Mouse (Mus musculus): ENCODE data around the gene Pwwp2b. TPM values are rescaled to one million over a fixed set of nuclear protein-coding genes. Genes with fewer than 3 reads are reported as not detected.

Pwwp2b gene
- polyA plus RNA-seq, 1 experiment from 2014 or later, result 4.3 TPM

GRCm38 (mm10) chr7:139249406-139250210 lies 1.3 kb downstream of the Pwwp2b start:
- ATAC-seq (ENCODE audit: low FRiP score), result no peak
- Histone ChIP-seq H3K9me3 (replicated peaks) (no peaks in the 10 kb centered on the region), H3K27ac (no peak overlapping the region), H3K36me3 (no peaks in the 10 kb centered on the region), H3K9ac (0 out of 2 replicates have a peak overlapping the region, but pooled peaks have one; percentile 76), H3K4me2 (replicated peaks) (peak overlapping the region; percentile 95), H3K27me3 (peaks cover 54% of the 10 kb centered on the region), H3K4me3 (peak overlapping the region; percentile 64; the same call in 1 of the 2 replicates), H3K4me1 (peaks cover 43% of the 10 kb centered on the region)
- 41% methylated on average over 7 of the region's 7 CpGs for whole genome bisulfite sequencing

GRCm38 (mm10) chr7:139251881-139252301 lies 3.6 kb downstream of the Pwwp2b start:
- no peak overlapping the region for H3K9ac ChIP-seq
- WGBS, result 82% methylated on average over 5 of the region's 5 CpGs
- H3K27ac ChIP-seq, result no peak overlapping the region
- ATAC-seq (ENCODE audit: low FRiP score), result peak; percentile 21; the same call in 1 of the 2 replicates
- peaks cover 43% of the 10 kb centered on the region for H3K4me1 ChIP-seq
- no peak overlapping the region for H3K4me2 ChIP-seq (replicated peaks)
- H3K27me3 ChIP-seq, result peaks cover 40% of the 10 kb centered on the region
- H3K9me3 ChIP-seq (replicated peaks), result no peaks in the 10 kb centered on the region
- H3K4me3 ChIP-seq, result no peak overlapping the region
- peaks cover 4% of the 10 kb centered on the region; the same call in 1 of the 2 replicates for H3K36me3 ChIP-seq

- Histone ChIP-seq H3K4me1 (peaks cover 36% of the 10 kb centered on the region), H3K27me3 (peaks cover 33% of the 10 kb centered on the region)
- 88% methylated on average over 7 of the region's 7 CpGs for WGBS
Measured at GRCm38 (mm10) chr7:139252566-139252965, 4.3 kb downstream of the Pwwp2b start.

GRCm38 (mm10) chr7:139252986-139253385 lies 4.7 kb downstream of the Pwwp2b start:
- H3K27ac ChIP-seq, result no peak overlapping the region
- H3K27me3 ChIP-seq, result peaks cover 30% of the 10 kb centered on the region
- no peak for ATAC-seq (ENCODE audit: low FRiP score)

More at GRCm38 (mm10) chr7:139252566-139252965, 4.3 kb downstream of the Pwwp2b start:
- H3K9ac ChIP-seq, result no peak overlapping the region
- no peak overlapping the region for H3K27ac ChIP-seq
- peaks cover 4% of the 10 kb centered on the region; the same call in 1 of the 2 replicates for H3K36me3 ChIP-seq
- H3K4me2 ChIP-seq (replicated peaks), result no peak overlapping the region
- H3K9me3 ChIP-seq (replicated peaks), result no peaks in the 10 kb centered on the region
- no peak for ATAC-seq (ENCODE audit: low FRiP score)
- no peak overlapping the region for H3K4me3 ChIP-seq

GRCm38 (mm10) chr7:139253462-139253861 lies 5.2 kb downstream of the Pwwp2b start:
- ATAC-seq (ENCODE audit: low FRiP score), result no peak
- H3K36me3 ChIP-seq, result peaks cover 4% of the 10 kb centered on the region; the same call in 1 of the 2 replicates
- H3K4me1 ChIP-seq, result peaks cover 32% of the 10 kb centered on the region
- no peak overlapping the region for H3K27ac ChIP-seq
- no peaks in the 10 kb centered on the region for H3K9me3 ChIP-seq (replicated peaks)
- no peak overlapping the region for H3K9ac ChIP-seq
- WGBS, result 69% methylated on average over 3 of the region's 3 CpGs
- H3K27me3 ChIP-seq, result peaks cover 28% of the 10 kb centered on the region
- H3K4me3 ChIP-seq, result no peak overlapping the region
- no peak overlapping the region for H3K4me2 ChIP-seq (replicated peaks)

More at GRCm38 (mm10) chr7:139252986-139253385, 4.7 kb downstream of the Pwwp2b start:
- H3K9me3 ChIP-seq (replicated peaks), result no peaks in the 10 kb centered on the region
- no peak overlapping the region for H3K9ac ChIP-seq
- no peak overlapping the region for H3K4me3 ChIP-seq
- peaks cover 4% of the 10 kb centered on the region; the same call in 1 of the 2 replicates for H3K36me3 ChIP-seq
- H3K4me2 ChIP-seq (replicated peaks), result no peak overlapping the region
- 72% methylated on average over 9 of the region's 9 CpGs for WGBS
- peaks cover 32% of the 10 kb centered on the region for H3K4me1 ChIP-seq

GRCm38 (mm10) chr7:139254626-139255025 lies 6.3 kb downstream of the Pwwp2b start:
- Histone ChIP-seq H3K36me3 (peaks cover 4% of the 10 kb centered on the region; the same call in 1 of the 2 replicates), H3K9ac (no peak overlapping the region), H3K4me2 (replicated peaks) (no peak overlapping the region), H3K4me3 (no peak overlapping the region), H3K4me1 (peaks cover 21% of the 10 kb centered on the region), H3K27ac (no peak overlapping the region), H3K9me3 (replicated peaks) (no peaks in the 10 kb centered on the region), H3K27me3 (peaks cover 19% of the 10 kb centered on the region)
- 84% methylated on average over 5 of the region's 5 CpGs for WGBS
- ATAC-seq (ENCODE audit: low FRiP score), result no peak

GRCm38 (mm10) chr7:139257752-139258542 lies 9.7 kb downstream of the Pwwp2b start:
- Histone ChIP-seq H3K9me3 (replicated peaks) (no peaks in the 10 kb centered on the region), H3K9ac (no peak overlapping the region), H3K4me3 (no peak overlapping the region), H3K36me3 (peaks cover 10% of the 10 kb centered on the region; the same call in 1 of the 2 replicates), H3K4me2 (replicated peaks) (no peak overlapping the region), H3K27ac (no peak overlapping the region), H3K4me1 (0 out of 2 replicates have a peak, but pooled peaks cover 3% of the 10 kb centered on the region), H3K27me3 (0 out of 2 replicates have a peak, but pooled peaks cover 5% of the 10 kb centered on the region)
- 72% methylated on average over 10 of the region's 10 CpGs for WGBS
- no peak for ATAC-seq (ENCODE audit: low FRiP score)

- Histone ChIP-seq H3K27ac (no peak overlapping the region), H3K36me3 (0 out of 2 replicates have a peak, but pooled peaks cover 6% of the 10 kb centered on the region), H3K4me2 (replicated peaks) (no peak overlapping the region), H3K9me3 (replicated peaks) (no peaks in the 10 kb centered on the region), H3K4me3 (no peak overlapping the region), H3K4me1 (0 out of 2 replicates have a peak, but pooled peaks cover 5% of the 10 kb centered on the region), H3K27me3 (no peaks in the 10 kb centered on the region), H3K9ac (no peak overlapping the region)
- no peak for ATAC-seq (ENCODE audit: low FRiP score)
- WGBS, result 42% methylated on average over 4 of the region's 4 CpGs
Measured at GRCm38 (mm10) chr7:139264337-139264736, 16.1 kb downstream of the Pwwp2b start.

GRCm38 (mm10) chr7:139265634-139266033 lies 17.4 kb downstream of the Pwwp2b start:
- no peak overlapping the region for H3K4me3 ChIP-seq
- no peak overlapping the region for H3K4me2 ChIP-seq (replicated peaks)
- WGBS, result 71% methylated on average over 6 of the region's 6 CpGs
- ATAC-seq (ENCODE audit: low FRiP score), result no peak
- H3K9ac ChIP-seq, result no peak overlapping the region
- no peaks in the 10 kb centered on the region for H3K27me3 ChIP-seq
- H3K4me1 ChIP-seq, result 0 out of 2 replicates have a peak, but pooled peaks cover 5% of the 10 kb centered on the region
- H3K9me3 ChIP-seq (replicated peaks), result no peaks in the 10 kb centered on the region
- 0 out of 2 replicates have a peak, but pooled peaks cover 6% of the 10 kb centered on the region for H3K36me3 ChIP-seq
- H3K27ac ChIP-seq, result no peak overlapping the region

GRCm38 (mm10) chr7:139266431-139266830 lies 18.1 kb downstream of the Pwwp2b start:
- no peak for ATAC-seq (ENCODE audit: low FRiP score)
- no peak overlapping the region for H3K27ac ChIP-seq
- 0 out of 2 replicates have a peak, but pooled peaks cover under 1% of the 10 kb centered on the region for H3K36me3 ChIP-seq
- no peak overlapping the region for H3K9ac ChIP-seq
- 0 out of 2 replicates have a peak, but pooled peaks cover 5% of the 10 kb centered on the region for H3K4me1 ChIP-seq
- H3K4me2 ChIP-seq (replicated peaks), result no peak overlapping the region
- H3K4me3 ChIP-seq, result no peak overlapping the region
- H3K9me3 ChIP-seq (replicated peaks), result no peaks in the 10 kb centered on the region
- no peaks in the 10 kb centered on the region for H3K27me3 ChIP-seq
- 78% methylated on average over 6 of the region's 6 CpGs for whole genome bisulfite sequencing

- Histone ChIP-seq H3K9ac (no peak overlapping the region), H3K36me3 (no peaks in the 10 kb centered on the region), H3K27me3 (no peaks in the 10 kb centered on the region), H3K27ac (no peak overlapping the region), H3K4me2 (replicated peaks) (no peak overlapping the region), H3K4me3 (no peak overlapping the region), H3K4me1 (0 out of 2 replicates have a peak, but pooled peaks cover 5% of the 10 kb centered on the region), H3K9me3 (replicated peaks) (no peaks in the 10 kb centered on the region)
- WGBS, result 68% methylated on average over 8 of the region's 8 CpGs
- ATAC-seq (ENCODE audit: low FRiP score), result no peak
Measured at GRCm38 (mm10) chr7:139266886-139267870, 18.9 kb downstream of the Pwwp2b start.
